Mouse (Mus musculus) embryonic facial prominence, embryonic 11.5 days (tissue): Measurements from ENCODE around the gene Cep128. TPM values are rescaled to one million over a fixed set of nuclear protein-coding genes. Genes with fewer than 3 reads are reported as not detected.

Source experiments
- ATAC-seq: fragments of 200-750 bp; cut with Nextera tagmentation; replicated peaks from 2 replicates; pipeline ENCODE4 v1.8.0; 2017; ENCODE audit warnings: low read depth; ENCODE audit not compliant: insufficient number of reproducible peaks, low FRiP score, low TSS enrichment
- DNase-seq: peaks from one replicate; pipeline ENCODE4 v3.0.0-alpha.2; 2015; ENCODE audit warnings: low spot score
- H3K27ac ChIP-seq: fragments of 300-500 bp; sonication (generic); replicated peaks from 2 replicates; pipeline ENCODE4 v1.5.1; 2014; ENCODE audit warnings: mild to moderate bottlenecking, low read depth, low read length, control low read depth
- H3K27me3 ChIP-seq: fragments of 300-500 bp; sonication (generic); 2 replicates; pipeline ENCODE4 v1.6.1; 2014; ENCODE audit warnings: mild to moderate bottlenecking, low read length, moderate library complexity, mixed read lengths; ENCODE audit not compliant: control insufficient read depth, insufficient read depth
- H3K36me3 ChIP-seq: fragments of 300-500 bp; sonication (generic); replicated peaks from 2 replicates; pipeline ENCODE4 v1.6.1; 2014; ENCODE audit warnings: low read depth, mild to moderate bottlenecking, low read length, moderate library complexity, mixed read lengths; ENCODE audit not compliant: control insufficient read depth, insufficient read depth
- H3K4me1 ChIP-seq: fragments of 300-500 bp; sonication (generic); 2 replicates; pipeline ENCODE4 v1.6.1; 2014; ENCODE audit warnings: low read length, mixed read lengths; ENCODE audit not compliant: control insufficient read depth, insufficient read depth
- H3K4me2 ChIP-seq: fragments of 300-500 bp; sonication (generic); 2 replicates; pipeline ENCODE4 v1.6.1; 2014; ENCODE audit warnings: low read depth, mild to moderate bottlenecking, control low read depth, low read length, moderate library complexity
- H3K4me3 ChIP-seq: fragments of 300-500 bp; sonication (generic); 2 replicates; pipeline ENCODE4 v1.5.1; 2014; ENCODE audit warnings: low read depth, low read length, control low read depth
- H3K9ac ChIP-seq: fragments of 300-500 bp; sonication (generic); replicated peaks from 2 replicates; pipeline ENCODE4 v1.6.1; 2014; ENCODE audit warnings: mild to moderate bottlenecking, control low read depth, low read length
- H3K9me3 ChIP-seq: fragments of 300-500 bp; sonication (generic); replicated peaks from 2 replicates; pipeline ENCODE4 v1.6.1; 2016; ENCODE audit warnings: mild to moderate bottlenecking, low read length, inconsistent platforms, mixed read lengths; ENCODE audit not compliant: control insufficient read depth
- WGBS: fragments of 180-500 bp; shearing (Covaris S2); extraction: QIAGEN DNeasy Blood & Tissue Kit; methylation state at CpG from one replicate; pipeline ENCODE4 v1.1.7; 2014; 5-methylcytosine and 5-hydroxymethylcytosine counted together
- polyA plus RNA-seq: library from polyadenylated mRNA; unstranded; fragments of >200 nt; fragmentation: Nextera tagmentation; extraction: Ambion mirVana; gene quantifications from 2 replicates; pipeline ENCODE4 v1.2.1, GENCODE M21; 2014

The Cep128 gene
- polyA plus RNA-seq, 1 experiment from 2014 or later = 10.8 TPM

DNA sequence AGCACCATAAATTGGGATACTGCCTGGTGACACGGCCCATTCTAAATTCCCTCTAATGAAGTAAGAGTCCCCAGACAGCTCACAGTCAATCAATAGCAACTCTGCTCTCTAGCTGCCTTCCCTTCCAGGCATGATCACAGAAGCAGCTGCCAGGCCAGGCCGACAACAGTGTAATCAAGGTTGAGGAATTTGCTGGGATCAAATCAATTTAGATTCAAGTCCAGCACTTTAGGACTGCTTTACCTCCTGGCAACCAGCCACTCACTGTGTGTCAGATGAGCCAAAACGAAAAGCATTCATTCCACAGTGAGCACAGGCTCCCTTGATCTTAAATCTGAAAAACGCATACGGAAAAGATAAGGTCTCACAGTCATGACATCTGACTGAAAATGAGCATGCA, 118.7 kb downstream of the Cep128 start:
- no peaks in the 10 kb centered on the region for H3K36me3 ChIP-seq
- no peak overlapping the region for H3K4me3 ChIP-seq
- no peak overlapping the region for H3K9ac ChIP-seq
- H3K27ac ChIP-seq = no peak overlapping the region
- ATAC-seq (no peak), DNase-seq (no peak)
- 70% methylated on average over 5 of the region's 5 CpGs for WGBS
- H3K9me3 ChIP-seq = no peaks in the 10 kb centered on the region
- no peaks in the 10 kb centered on the region for H3K27me3 ChIP-seq
- H3K4me1 ChIP-seq = no peaks in the 10 kb centered on the region
- no peak overlapping the region for H3K4me2 ChIP-seq

DNA sequence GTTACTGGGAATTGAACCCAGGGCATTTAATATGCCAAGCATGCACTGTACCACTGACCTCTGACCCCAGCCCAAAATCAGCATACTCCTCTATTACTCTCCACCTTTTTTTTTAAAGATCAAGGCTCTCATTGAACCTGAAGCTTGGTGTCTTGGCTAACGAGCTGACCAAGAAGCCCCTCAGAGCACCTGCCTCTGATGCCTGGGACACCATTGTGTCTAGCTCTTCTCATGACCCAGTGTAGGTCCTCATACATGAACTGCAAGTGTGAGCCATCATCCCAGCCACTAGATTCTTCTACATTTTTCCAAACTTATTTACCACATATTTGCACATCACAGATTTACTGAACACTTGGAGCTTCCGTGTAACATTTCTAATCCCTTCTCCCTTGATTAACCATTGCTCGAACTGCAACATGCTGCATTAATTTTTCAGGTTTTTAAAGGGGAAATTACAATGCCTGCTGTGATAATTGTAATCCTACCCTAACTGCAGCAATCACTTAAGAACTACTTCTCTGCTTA, 119.3 kb downstream of the Cep128 start:
- Histone ChIP-seq H3K36me3 (no peaks in the 10 kb centered on the region; the same call in 1 of the 2 replicates), H3K4me2 (no peak overlapping the region), H3K27me3 (no peaks in the 10 kb centered on the region), H3K9ac (no peak overlapping the region), H3K27ac (no peak overlapping the region), H3K4me3 (no peak overlapping the region), H3K4me1 (no peaks in the 10 kb centered on the region), H3K9me3 (no peaks in the 10 kb centered on the region)
- DNase-seq = no peak
- 78% methylated on average over 3 of the region's 3 CpGs for WGBS
- ATAC-seq = no peak

DNA sequence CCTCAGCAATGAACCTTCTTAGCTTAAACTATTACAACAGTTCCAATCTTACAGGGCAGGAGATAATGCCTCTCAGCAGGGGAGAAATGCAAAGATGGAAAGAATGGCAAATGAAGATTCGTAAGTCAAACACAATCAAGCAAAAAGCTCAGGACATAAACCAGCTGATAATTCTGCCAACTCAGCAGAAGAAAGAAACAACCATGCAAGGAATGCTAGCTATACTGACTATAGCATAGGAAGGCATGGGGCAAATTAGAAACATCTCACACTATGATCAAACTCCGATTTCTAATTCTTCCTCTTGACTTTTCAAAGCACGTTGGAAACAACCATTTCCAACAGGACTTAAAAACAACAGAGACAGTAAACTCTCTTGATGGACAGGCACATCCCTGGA, 120.5 kb downstream of the Cep128 start:
- no peaks in the 10 kb centered on the region for H3K4me1 ChIP-seq
- no peak overlapping the region for H3K9ac ChIP-seq
- H3K4me3 ChIP-seq = no peak overlapping the region
- H3K27ac ChIP-seq = no peak overlapping the region
- no peaks in the 10 kb centered on the region for H3K27me3 ChIP-seq
- ATAC-seq (no peak), DNase-seq (no peak)
- H3K36me3 ChIP-seq = no peaks in the 10 kb centered on the region; the same call in 1 of the 2 replicates
- 68% methylated on average over 3 of the region's 3 CpGs for WGBS
- H3K4me2 ChIP-seq = no peak overlapping the region
- H3K9me3 ChIP-seq = no peaks in the 10 kb centered on the region

DNA sequence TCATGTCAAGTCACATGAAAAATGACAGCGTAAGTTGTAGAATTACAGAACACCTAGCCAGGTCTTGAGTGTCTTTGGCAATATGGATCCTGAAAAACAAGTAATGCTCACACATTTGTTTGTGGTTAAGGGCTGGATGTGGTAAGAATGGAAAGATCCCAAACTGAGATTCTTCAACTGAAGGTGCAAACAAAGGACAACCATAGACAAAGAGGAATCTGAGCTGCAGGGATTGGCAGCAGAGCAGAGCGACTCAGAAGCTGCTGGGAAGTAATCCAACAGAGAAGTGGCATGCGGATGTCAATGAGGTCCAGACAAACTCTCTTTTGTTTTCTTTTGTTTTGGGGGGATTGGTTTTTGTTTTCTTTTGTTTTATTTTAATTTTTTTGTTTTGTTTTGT, 121.4 kb downstream of the Cep128 start:
- H3K27me3 ChIP-seq = no peaks in the 10 kb centered on the region
- no peak overlapping the region for H3K4me3 ChIP-seq
- 76% methylated on average over 3 of the region's 3 CpGs for WGBS
- no peak overlapping the region for H3K9ac ChIP-seq
- ATAC-seq (no peak), DNase-seq (no peak)
- no peak overlapping the region for H3K4me2 ChIP-seq
- H3K4me1 ChIP-seq = no peaks in the 10 kb centered on the region
- no peak overlapping the region for H3K27ac ChIP-seq
- H3K9me3 ChIP-seq = no peaks in the 10 kb centered on the region
- H3K36me3 ChIP-seq = no peaks in the 10 kb centered on the region; the same call in 1 of the 2 replicates

DNA sequence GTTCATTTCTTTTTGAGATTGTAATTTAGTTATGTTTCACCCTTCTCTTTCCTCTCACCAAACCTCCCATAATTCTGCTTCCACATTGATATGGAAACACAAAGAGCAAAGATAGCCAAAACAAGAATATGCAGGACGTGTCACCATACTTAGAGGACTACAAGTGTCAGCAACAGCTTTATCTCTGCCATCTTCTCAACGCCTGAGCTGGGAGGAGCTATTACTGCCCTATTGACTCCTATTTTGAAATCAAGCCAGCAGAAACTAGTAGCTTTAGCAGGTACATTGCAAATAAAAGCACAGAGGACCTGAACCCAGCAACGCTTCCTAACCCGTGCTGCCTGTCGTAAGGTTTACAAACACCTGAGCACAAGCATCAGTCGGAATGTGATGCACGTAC, 127.9 kb downstream of the Cep128 start:
- DNase-seq (no peak), ATAC-seq (no peak)
- no peaks in the 10 kb centered on the region for H3K27me3 ChIP-seq
- H3K4me2 ChIP-seq = no peak overlapping the region
- no peaks in the 10 kb centered on the region for H3K4me1 ChIP-seq
- H3K36me3 ChIP-seq = no peaks in the 10 kb centered on the region; the same call in 1 of the 2 replicates
- no peaks in the 10 kb centered on the region for H3K9me3 ChIP-seq
- no peak overlapping the region for H3K4me3 ChIP-seq
- H3K9ac ChIP-seq = no peak overlapping the region
- WGBS = 90% methylated on average over 7 of the region's 7 CpGs
- H3K27ac ChIP-seq = no peak overlapping the region

DNA sequence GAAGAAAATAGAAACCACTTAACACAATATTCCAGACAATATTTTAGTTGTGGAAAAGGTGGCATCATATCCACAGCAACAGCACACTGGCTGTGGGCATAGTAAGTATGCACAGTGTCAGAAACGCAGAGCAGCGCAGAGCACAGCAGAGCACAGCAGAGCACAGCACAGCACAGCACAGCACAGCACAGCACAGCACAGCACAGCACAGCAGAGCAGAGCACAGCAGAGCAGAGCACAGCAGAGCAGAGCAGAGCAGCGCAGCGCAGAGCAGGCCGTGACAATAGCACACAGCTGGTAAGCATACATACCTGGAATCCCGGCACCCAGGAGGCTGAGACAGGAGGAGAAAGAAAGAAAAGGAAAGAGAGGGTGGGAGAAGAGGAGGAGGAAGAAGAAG, 129.4 kb downstream of the Cep128 start:
- Histone ChIP-seq H3K36me3 (no peaks in the 10 kb centered on the region), H3K4me3 (no peak overlapping the region), H3K27me3 (no peaks in the 10 kb centered on the region), H3K9ac (no peak overlapping the region), H3K4me1 (no peaks in the 10 kb centered on the region), H3K9me3 (no peaks in the 10 kb centered on the region), H3K4me2 (no peak overlapping the region), H3K27ac (no peak overlapping the region)
- DNase-seq (no peak), ATAC-seq (no peak)
- WGBS = 91% methylated on average over 6 of the region's 6 CpGs

DNA sequence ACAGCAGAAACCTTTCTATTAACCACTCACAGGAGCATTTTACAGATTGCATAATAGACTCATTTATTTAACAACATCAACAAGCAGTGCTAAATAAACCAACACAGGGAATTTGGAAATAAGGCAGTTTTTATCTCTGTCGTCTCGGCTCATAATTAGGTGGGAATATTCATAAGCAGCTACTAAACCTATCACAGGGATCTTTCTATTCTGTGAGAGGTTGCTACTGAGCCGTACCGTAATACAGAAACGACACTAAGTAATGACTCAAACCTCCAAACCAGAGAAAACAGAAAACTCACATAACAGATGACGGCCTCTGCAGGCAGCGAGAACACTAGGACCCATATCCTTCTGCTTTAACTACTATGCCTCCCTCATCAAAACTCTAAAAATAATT, 163.6 kb downstream of the Cep128 start:
- H3K4me1 ChIP-seq = no peaks in the 10 kb centered on the region
- no peak for ATAC-seq
- H3K9ac ChIP-seq = no peak overlapping the region
- no peaks in the 10 kb centered on the region for H3K9me3 ChIP-seq
- WGBS = 95% methylated on average over 7 of the region's 7 CpGs
- H3K27me3 ChIP-seq = no peaks in the 10 kb centered on the region
- H3K4me3 ChIP-seq = no peak overlapping the region
- DNase-seq = no peak
- no peak overlapping the region for H3K27ac ChIP-seq
- no peak overlapping the region for H3K4me2 ChIP-seq
- no peaks in the 10 kb centered on the region for H3K36me3 ChIP-seq

DNA sequence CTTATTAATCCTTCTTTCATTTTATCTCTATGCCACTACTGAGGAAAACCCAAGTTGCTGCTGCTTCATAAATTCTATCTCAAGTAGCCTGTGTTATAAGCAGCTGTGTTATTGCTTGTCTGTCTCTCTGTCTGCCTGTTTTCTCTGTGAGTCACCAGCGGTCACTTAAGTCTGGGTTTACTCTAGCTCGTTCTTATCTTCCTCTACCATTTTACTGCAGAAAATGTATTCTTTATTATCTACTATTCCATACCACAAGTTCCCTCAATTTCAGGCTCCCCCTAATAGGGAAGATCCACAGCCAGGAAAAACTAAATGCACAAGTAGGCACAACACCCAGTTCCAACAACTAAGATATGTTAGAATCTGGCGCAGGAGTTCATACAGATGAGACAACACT, 178.7 kb downstream of the Cep128 start:
- 91% methylated on average over 3 of the region's 3 CpGs for WGBS

More for the DNA sequence above, 178.7 kb downstream of the Cep128 start:
- Histone ChIP-seq H3K4me2 (no peak overlapping the region), H3K4me3 (no peak overlapping the region), H3K36me3 (no peaks in the 10 kb centered on the region), H3K9me3 (no peaks in the 10 kb centered on the region), H3K9ac (no peak overlapping the region), H3K4me1 (no peaks in the 10 kb centered on the region), H3K27ac (no peak overlapping the region), H3K27me3 (no peaks in the 10 kb centered on the region)
- DNase-seq = no peak
- no peak for ATAC-seq
